Mouse (Mus musculus) cerebellum, adult 18-20 months (tissue): ENCODE data around the gene Olfr706.
"Not testable (repeated sequence)": the region's sequence is repeated elsewhere in the genome, so short reads cannot be mapped to it uniquely, and the experiment has no call there.

ENCODE experiments used
- DNase-seq, 2 experiments: peaks; one replicate each; pipeline ENCODE4 v3.0.0; 2021

The Olfr706 gene

GRCm38 (mm10) chr7:106888062-106888461, at the start of gene Olfr706:
Gene Olfr706, minus strand, starts transcription at chr7:106888162.
- DNase-seq = no peak

- no peak for DNase-seq
These were observed 44.2 kb upstream of the Olfr706 start, which contains the start of gene Olfr709-ps1 for GRCm38 (mm10) chr7:106932119-106932518. Gene Olfr709-ps1, minus strand, starts transcription at chr7:106932219.

- peak in 1 of 2 experiments; percentile 5 for DNase-seq
These were observed 33.0 kb upstream of the Olfr706 start for GRCm38 (mm10) chr7:106920961-106921360.

- no peak for DNase-seq
These were observed 19.7 kb upstream of the Olfr706 start, which contains the start of gene Olfr1532-ps1 for GRCm38 (mm10) chr7:106907676-106908075. Gene Olfr1532-ps1, plus strand, starts transcription at chr7:106908001.

GRCm38 (mm10) chr7:106901141-106901540, 13.2 kb upstream of the Olfr706 start, which contains the start of gene Olfr707:
Gene Olfr707, minus strand, starts transcription at chr7:106901241.
- not testable (repeated sequence) for DNase-seq

- DNase-seq = no peak
These were observed 11.2 kb downstream of the Olfr706 start, which contains the start of gene Olfr705 for GRCm38 (mm10) chr7:106876791-106877190. Gene Olfr705, minus strand, starts transcription at chr7:106876891.

GRCm38 (mm10) chr7:106862885-106863284, 25.1 kb downstream of the Olfr706 start, which contains the start of gene Olfr704:
Gene Olfr704, plus strand, starts transcription at chr7:106863185.
- DNase-seq = no peak

- no peak for DNase-seq
These were observed 44.9 kb downstream of the Olfr706 start, which contains the start of gene Olfr703 for GRCm38 (mm10) chr7:106843060-106843459. Gene Olfr703, plus strand, starts transcription at chr7:106843360.

GRCm38 (mm10) chr7:106833793-106834192, 54.2 kb downstream of the Olfr706 start, which contains the start of gene Olfr702:
Gene Olfr702, minus strand, starts transcription at chr7:106833893.
- DNase-seq = no peak
